20 mouse cellular contexts compared by ENCODE assay signal in the genomic region with DNA sequence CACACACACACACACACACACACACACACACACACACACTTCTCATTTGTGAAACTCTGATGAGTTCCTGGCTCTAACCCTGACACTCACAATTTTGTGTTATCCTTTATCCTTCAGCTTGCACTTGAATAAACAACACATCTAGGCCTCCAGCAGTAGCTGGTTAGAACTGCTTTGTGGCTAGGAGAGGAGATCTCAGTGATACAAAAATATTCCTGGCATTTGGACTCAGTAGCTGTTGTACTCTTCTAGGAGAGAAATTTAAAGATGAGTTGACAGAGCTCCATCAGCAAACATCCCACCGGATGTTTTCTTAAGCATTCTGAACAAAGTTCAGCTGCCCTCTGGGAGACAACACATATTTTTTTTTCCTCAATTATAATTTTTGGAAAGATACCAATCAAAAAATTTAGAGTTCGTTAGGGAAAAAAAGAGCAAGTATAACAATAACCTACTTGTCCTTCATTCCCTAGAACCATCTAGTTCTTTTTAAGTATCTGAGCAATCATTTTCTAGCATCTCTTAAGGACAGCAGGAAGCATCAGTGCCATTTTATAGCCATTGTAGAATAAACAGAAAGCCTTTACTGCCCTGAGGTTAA.
DNase-seq lines count a peak whose midpoint lies in the region; ATAC-seq and TF ChIP-seq lines count a peak whose summit lies in the region.
"Had no signal": no experiment of that assay in that cellular context is flagged by ENCODE, and none has a peak within 500 bp of the region (broad histone marks: within the 10 kb centered on the region; RNA-seq: fewer than 3 reads in every experiment).

No protein-coding gene starts in this region.

- H3K4me3 ChIP-seq in kidney, adult 2 months (ENCODE audit: insufficient read depth, low read depth, low read length), result no peak overlapping the region
- H3K4me3 ChIP-seq in kidney, embryonic 14.5 days (ENCODE audit: low read length), result no peak overlapping the region
- no peak overlapping the region for H3K4me3 ChIP-seq in lung, embryonic 15.5 days
- H3K4me3 ChIP-seq in forebrain, postnatal 0 days (ENCODE audit: low read depth, low read length), result no peak overlapping the region
- H3K4me3 ChIP-seq: embryonic facial prominence, embryonic 10.5 days; heart, adult 2 months; hindbrain, embryonic 13.5 days; liver, embryonic 12.5 days; midbrain, embryonic 15.5 days; myocyte; neural tube, embryonic 13.5 days had no signal

- no peak for TF ChIP-seq POLR2A in kidney, adult 2 months (IDR thresholded peaks at IDR 0.05; ENCODE audit: low read depth, low read length)

- WGBS in kidney, adult 2 months, result 49% methylated on average over 2 of the region's 2 CpGs
- 71% methylated on average over 2 of the region's 2 CpGs for WGBS in kidney, embryonic 14.5 days
- WGBS in lung, embryonic 15.5 days, result 38% methylated on average over 2 of the region's 2 CpGs
- whole genome bisulfite sequencing in forebrain, postnatal 0 days, result 70% methylated on average over 2 of the region's 2 CpGs

- TF ChIP-seq CTCF in kidney, adult 2 months (conservative IDR thresholded peaks at IDR 0.05; ENCODE audit: insufficient read depth, insufficient read length, low read depth, low read length), result no peak
- TF ChIP-seq CTCF in forebrain, postnatal 0 days (IDR thresholded peaks at IDR 0.05; ENCODE audit: low read depth), result no peak

- 0 out of 2 replicates have a peak, but pooled peaks have one; percentile 52 for ATAC-seq in cerebellum, adult (ENCODE audit: insufficient number of reproducible peaks, low FRiP score, low TSS enrichment)
- no peak for ATAC-seq in kidney, embryonic 14.5 days (ENCODE audit: low FRiP score, low TSS enrichment)
- ATAC-seq in lung, embryonic 15.5 days (ENCODE audit: borderline replicate concordance, extremely low read depth, low FRiP score, low TSS enrichment), result peak; percentile 75; the same call in 1 of the 2 replicates
- no peak for ATAC-seq in forebrain, postnatal 0 days
- ATAC-seq: forebrain, embryonic 16.5 days; liver, embryonic 12.5 days; midbrain, embryonic 15.5 days had no signal

- H3K27me3 ChIP-seq in kidney, adult 2 months (replicated peaks; ENCODE audit: control insufficient read depth, insufficient read depth, low read length), result no peaks in the 10 kb centered on the region
- no peaks in the 10 kb centered on the region for H3K27me3 ChIP-seq in kidney, embryonic 14.5 days (ENCODE audit: control insufficient read depth, insufficient read depth, low read length)
- H3K27me3 ChIP-seq in lung, embryonic 15.5 days, result no peaks in the 10 kb centered on the region
- H3K27me3 ChIP-seq in forebrain, postnatal 0 days (ENCODE audit: insufficient read depth, low read length), result no peaks in the 10 kb centered on the region
- H3K27me3 ChIP-seq: hindbrain, embryonic 13.5 days; liver, embryonic 12.5 days; midbrain, embryonic 15.5 days; neural tube, embryonic 13.5 days had no signal

- peak overlapping the region; percentile 55 for H3K27ac ChIP-seq in kidney, adult 2 months (ENCODE audit: insufficient read depth, low read depth, low read length)
- no peak overlapping the region for H3K27ac ChIP-seq in kidney, embryonic 14.5 days (ENCODE audit: low read depth, low read length)
- peak overlapping the region; percentile 46; the same call in 1 of the 2 replicates for H3K27ac ChIP-seq in lung, embryonic 15.5 days
- no peak overlapping the region for H3K27ac ChIP-seq in forebrain, postnatal 0 days (ENCODE audit: low read depth, low read length)
- H3K27ac ChIP-seq: embryonic facial prominence, embryonic 10.5 days; heart, adult 2 months; hindbrain, embryonic 13.5 days; liver, embryonic 12.5 days; midbrain, embryonic 15.5 days; neural tube, embryonic 13.5 days had no signal

- no peaks in the 10 kb centered on the region for H3K36me3 ChIP-seq in kidney, adult 2 months (ENCODE audit: control insufficient read depth, insufficient read depth, low read length)
- no peaks in the 10 kb centered on the region for H3K36me3 ChIP-seq in kidney, embryonic 14.5 days (ENCODE audit: control insufficient read depth, insufficient read depth, low read length)
- no peaks in the 10 kb centered on the region for H3K36me3 ChIP-seq in lung, embryonic 15.5 days
- H3K36me3 ChIP-seq in forebrain, postnatal 0 days (ENCODE audit: insufficient read depth), result no peaks in the 10 kb centered on the region
- H3K36me3 ChIP-seq: embryonic facial prominence, embryonic 10.5 days; hindbrain, embryonic 13.5 days; liver, embryonic 12.5 days; midbrain, embryonic 15.5 days; neural tube, embryonic 13.5 days had no signal

- no peak overlapping the region for H3K9ac ChIP-seq in kidney, embryonic 14.5 days (ENCODE audit: low read depth, low read length)
- no peak overlapping the region for H3K9ac ChIP-seq in lung, embryonic 15.5 days
- no peak overlapping the region for H3K9ac ChIP-seq in forebrain, postnatal 0 days
- H3K9ac ChIP-seq: hindbrain, embryonic 13.5 days; liver, embryonic 12.5 days; midbrain, embryonic 15.5 days; neural tube, embryonic 13.5 days had no signal

- no peaks in the 10 kb centered on the region for H3K4me1 ChIP-seq in kidney, adult 2 months (ENCODE audit: control insufficient read depth, insufficient read depth, low read length)
- no peaks in the 10 kb centered on the region for H3K4me1 ChIP-seq in kidney, embryonic 14.5 days (ENCODE audit: control insufficient read depth, insufficient read depth, low read length)
- H3K4me1 ChIP-seq in lung, embryonic 15.5 days, result no peaks in the 10 kb centered on the region
- H3K4me1 ChIP-seq in forebrain, postnatal 0 days (ENCODE audit: insufficient read depth), result no peaks in the 10 kb centered on the region
- H3K4me1 ChIP-seq: hindbrain, embryonic 13.5 days; liver, embryonic 12.5 days; midbrain, embryonic 15.5 days; neural tube, embryonic 13.5 days had no signal

- no peaks in the 10 kb centered on the region for H3K9me3 ChIP-seq in kidney, embryonic 14.5 days (ENCODE audit: control insufficient read depth, low read length)
- no peaks in the 10 kb centered on the region for H3K9me3 ChIP-seq in lung, embryonic 15.5 days
- H3K9me3 ChIP-seq in forebrain, postnatal 0 days (ENCODE audit: low read length), result no peaks in the 10 kb centered on the region
- H3K9me3 ChIP-seq: embryonic facial prominence, embryonic 10.5 days; hindbrain, embryonic 13.5 days; liver, embryonic 12.5 days; midbrain, embryonic 15.5 days; neural tube, embryonic 13.5 days had no signal

- no peak overlapping the region for H3K4me2 ChIP-seq in kidney, embryonic 14.5 days (replicated peaks; ENCODE audit: low read depth, low read length)
- no peak overlapping the region for H3K4me2 ChIP-seq in lung, embryonic 15.5 days
- no peak overlapping the region for H3K4me2 ChIP-seq in forebrain, postnatal 0 days (ENCODE audit: low read depth)
- H3K4me2 ChIP-seq: hindbrain, embryonic 13.5 days; liver, embryonic 12.5 days; midbrain, embryonic 15.5 days; neural tube, embryonic 13.5 days had no signal

- DNase-seq in cerebellum, adult 11-12 months, result no peak
- peak; percentile 50 for DNase-seq in kidney, adult 2 months
- no peak for DNase-seq in lung, postnatal 14 days
- peak; percentile 33 for DNase-seq in yolk sac, embryonic 10.5 days (ENCODE audit: low spot score)
- DNase-seq in forebrain, postnatal 0 days, result no peak
- DNase-seq: adrenal gland, postnatal 36 days; cerebellum, postnatal 36 days; gastrocnemius, postnatal 36 days; heart, adult 2 months; retina, postnatal 1 day had no signal

Comparison
In these comparisons a context has a peak if more than half of its experiments do, and no peak if none do; other contexts are left out.
1. H3K27ac ChIP-seq: peak in kidney, adult 2 months (single experiment) and lung, embryonic 15.5 days (single experiment); none in kidney, embryonic 14.5 days (single experiment) and forebrain, postnatal 0 days (single experiment).
2. ATAC-seq: peak in cerebellum, adult (single experiment) and lung, embryonic 15.5 days (single experiment); none in kidney, embryonic 14.5 days (single experiment) and forebrain, postnatal 0 days (single experiment).
3. DNase-seq: peak in kidney, adult 2 months (single experiment) and yolk sac, embryonic 10.5 days (single experiment); none in cerebellum, adult 11-12 months (single experiment), lung, postnatal 14 days (single experiment) and forebrain, postnatal 0 days (single experiment).